Mouse (Mus musculus) heart, adult 2 months (tissue): ENCODE measurements around the gene Olfr1019. TPM values are rescaled to one million over a fixed set of nuclear protein-coding genes. Genes with fewer than 3 reads are reported as not detected.

Experiments used
- DNase-seq, 2 experiments: peaks; one replicate each; pipeline ENCODE4 v3.0.0; 2021
- H3K27ac ChIP-seq: fragments of 200-600 bp; 2 replicates; pipeline ENCODE4 v1.8.1; 2022
- H3K27me3 ChIP-seq: fragments of 200-500 bp; 2 replicates; pipeline ENCODE4 v1.6.1; 2012; ENCODE audit warnings: mild to moderate bottlenecking, low read length, inconsistent platforms, mixed read lengths; ENCODE audit not compliant: control insufficient read depth, insufficient read depth
- H3K36me3 ChIP-seq: fragments of 200-500 bp; 2 replicates; pipeline ENCODE4 v1.6.1; 2012; ENCODE audit warnings: low read length, inconsistent platforms; ENCODE audit not compliant: control insufficient read depth, insufficient read depth
- H3K4me1 ChIP-seq: fragments of 200-500 bp; 2 replicates; pipeline ENCODE4 v1.6.1; 2011; ENCODE audit warnings: low read length; ENCODE audit not compliant: control insufficient read depth, insufficient read depth
- H3K4me3 ChIP-seq: fragments of 200-600 bp; 2 replicates; pipeline ENCODE4 v1.8.1; 2022
- H3K79me2 ChIP-seq: fragments of 200-500 bp; replicated peaks from 2 replicates; pipeline ENCODE4 v1.6.1; 2012; ENCODE audit warnings: mild to moderate bottlenecking, inconsistent platforms, low read length, moderate library complexity, mixed read lengths; ENCODE audit not compliant: control insufficient read depth, insufficient read depth
- H3K9ac ChIP-seq: fragments of 200-500 bp; 2 replicates; pipeline ENCODE4 v1.6.1; 2012; ENCODE audit warnings: low read depth, mild to moderate bottlenecking, control low read depth, inconsistent platforms, low read length, mixed read lengths
- CTCF ChIP-seq: fragments of 200-600 bp; IDR thresholded peaks from 2 replicates; pipeline ENCODE4 v1.8.1; 2022; ENCODE audit warnings: antibody characterized with exemption, mild to moderate bottlenecking, moderate library complexity
- EP300 ChIP-seq: fragments of 200-500 bp; IDR thresholded peaks from 2 replicates; pipeline ENCODE4 v1.6.1; 2011; ENCODE audit warnings: low read depth, low read length, control low read depth; ENCODE audit not compliant: insufficient read depth
- POLR2A ChIP-seq: fragments of 200-500 bp; IDR thresholded peaks from 2 replicates; pipeline ENCODE4 v1.6.1; 2011; ENCODE audit warnings: mild to moderate bottlenecking, low read depth, low read length, control low read depth; ENCODE audit not compliant: insufficient read depth
- WGBS: fragments of 180-500 bp; shearing (Covaris S2); methylation state at CpG from one replicate; pipeline ENCODE4 v1.1.7; 2018; 5-methylcytosine and 5-hydroxymethylcytosine counted together
- intact Hi-C: fragments of 180-260 bp; cut with DNase I; formaldehyde crosslinking; loops from one replicate; pipeline ENCODE4 v1.15.1; 2025
- long read RNA-seq: library from polyadenylated mRNA; stranded (forward); transcript quantifications from one replicate; pipeline ENCODE4 v2.0.0, GENCODE M21; 2021
- polyA plus RNA-seq: library from polyadenylated mRNA; depleted of rRNA; stranded (reverse); fragments of >200 nt; gene quantifications from 2 replicates; pipeline ENCODE4 v1.2.3, GENCODE M21; 2012; rRNA removed
- total RNA-seq, 2 experiments: library from RNA; stranded (reverse); gene quantifications; 2 replicates each; pipeline ENCODE4 v1.2.3; 2021

Gene Olfr1019
- total RNA-seq = not detected
- not detected in 2 replicates for polyA plus RNA-seq
- long read RNA-seq = 0 reads

- no peaks in the 10 kb centered on the region for H3K4me1 ChIP-seq
- TF ChIP-seq CTCF = no peak
- TF ChIP-seq POLR2A = no peak
- TF ChIP-seq EP300 = no peak
- H3K4me3 ChIP-seq = no peak within 1 kb of the TSS
- H3K27me3 ChIP-seq = no peaks in the 10 kb centered on the region
- no peaks in the 10 kb centered on the region for H3K36me3 ChIP-seq
- H3K79me2 ChIP-seq = no peaks in the 10 kb centered on the region
- no peak within 1 kb of the TSS for H3K27ac ChIP-seq
- DNase-seq = no peak
- no peak within 1 kb of the TSS for H3K9ac ChIP-seq
- intact Hi-C loops = no loop called here
These were observed at the start of gene Olfr1019 for GRCm38 (mm10) chr2:85845383-85845782. Olfr1019 (minus strand) TSS chr2:85845483.

- WGBS = 51% methylated on average over 2 of the region's 2 CpGs
- H3K27me3 ChIP-seq = no peaks in the 10 kb centered on the region
- no peaks in the 10 kb centered on the region for H3K79me2 ChIP-seq
- H3K9ac ChIP-seq = no peak within 1 kb of the TSS
- no peaks in the 10 kb centered on the region for H3K4me1 ChIP-seq
- DNase-seq = no peak
- TF ChIP-seq POLR2A (no peak), CTCF (no peak), EP300 (no peak)
- no peak within 1 kb of the TSS for H3K27ac ChIP-seq
- intact Hi-C loops = no loop called here
- no peaks in the 10 kb centered on the region for H3K36me3 ChIP-seq
- no peak within 1 kb of the TSS for H3K4me3 ChIP-seq
These were observed 40.1 kb upstream of the Olfr1019 start, which contains the start of gene Olfr1023 for GRCm38 (mm10) chr2:85885340-85885739. Olfr1023 (plus strand) TSS chr2:85885640.

DNA sequence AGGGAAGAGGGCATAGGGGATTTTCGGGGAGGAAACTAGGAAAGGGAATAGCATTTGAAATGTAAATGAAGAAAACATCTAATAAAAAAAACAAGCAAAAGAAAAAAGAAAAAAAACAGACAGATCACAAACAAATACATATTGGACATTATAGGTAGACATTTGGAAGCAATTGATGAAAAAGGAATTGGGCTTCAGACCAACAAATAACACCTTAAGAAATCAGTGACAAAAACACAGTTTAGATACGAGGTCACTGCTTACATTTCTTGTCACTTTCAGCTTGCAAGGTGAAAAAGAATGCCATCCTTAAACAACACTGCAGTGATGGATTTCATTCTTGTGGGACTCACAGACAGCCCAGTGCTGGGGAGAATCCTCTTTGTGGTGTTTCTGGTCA lies 23.0 kb upstream of the Olfr1019 start, which contains the start of gene Olfr1022:
TSS of gene Olfr1022 (plus strand) at position 301 of the 400 bp plus-strand sequence.
- DNase-seq = no peak
- Histone ChIP-seq H3K4me3 (no peak within 1 kb of the TSS), H3K27me3 (no peaks in the 10 kb centered on the region), H3K9ac (no peak within 1 kb of the TSS), H3K36me3 (no peaks in the 10 kb centered on the region), H3K27ac (no peak within 1 kb of the TSS), H3K4me1 (no peaks in the 10 kb centered on the region), H3K79me2 (no peaks in the 10 kb centered on the region)
- 43% methylated on average over 2 of the region's 2 CpGs for WGBS
- intact Hi-C loops = no loop called here
- TF ChIP-seq CTCF (no peak), POLR2A (no peak), EP300 (no peak)

GRCm38 (mm10) chr2:85846730-85847129 lies 1.4 kb upstream of the Olfr1019 start, which contains the start of gene Olfr1020:
Olfr1020 (plus strand) TSS chr2:85847030.
- H3K4me1 ChIP-seq = no peaks in the 10 kb centered on the region
- TF ChIP-seq POLR2A (no peak), CTCF (no peak), EP300 (no peak)
- H3K27ac ChIP-seq = no peak within 1 kb of the TSS
- no peak for DNase-seq
- H3K27me3 ChIP-seq = no peaks in the 10 kb centered on the region
- H3K4me3 ChIP-seq = no peak within 1 kb of the TSS
- no peaks in the 10 kb centered on the region for H3K79me2 ChIP-seq
- 68% methylated on average over 1 of the region's 1 CpGs for WGBS
- intact Hi-C loops = no loop called here
- no peak within 1 kb of the TSS for H3K9ac ChIP-seq
- no peaks in the 10 kb centered on the region for H3K36me3 ChIP-seq

GRCm38 (mm10) chr2:85818179-85818578 lies 27.1 kb downstream of the Olfr1019 start, which contains the start of gene Olfr1018:
Olfr1018 (plus strand) TSS chr2:85818479.
- H3K36me3 ChIP-seq = no peaks in the 10 kb centered on the region
- H3K4me1 ChIP-seq = no peaks in the 10 kb centered on the region
- no peak for TF ChIP-seq POLR2A
- TF ChIP-seq CTCF = no peak
- no peak for TF ChIP-seq EP300
- intact Hi-C loops = no loop called here
- no peaks in the 10 kb centered on the region for H3K27me3 ChIP-seq
- H3K27ac ChIP-seq = no peak within 1 kb of the TSS
- no peak within 1 kb of the TSS for H3K9ac ChIP-seq
- no peak for DNase-seq
- H3K79me2 ChIP-seq = no peaks in the 10 kb centered on the region
- no peak within 1 kb of the TSS for H3K4me3 ChIP-seq

- Histone ChIP-seq H3K27me3 (no peaks in the 10 kb centered on the region), H3K4me3 (no peak overlapping the region), H3K9ac (no peak overlapping the region), H3K79me2 (no peaks in the 10 kb centered on the region), H3K36me3 (no peaks in the 10 kb centered on the region), H3K4me1 (no peaks in the 10 kb centered on the region), H3K27ac (no peak overlapping the region)
- intact Hi-C loops = no loop called here
- WGBS = 58% methylated on average over 4 of the region's 4 CpGs
- no peak for DNase-seq
- TF ChIP-seq CTCF (no peak), EP300 (no peak), POLR2A (no peak)
These were observed 40.8 kb downstream of the Olfr1019 start for GRCm38 (mm10) chr2:85804501-85804900.
